Mouse (Mus musculus) liver, postnatal 0 days (tissue): ENCODE results near the gene Zfp184. TPM values are rescaled to one million over a fixed set of nuclear protein-coding genes. Genes with fewer than 3 reads are reported as not detected.

Experiments used
- ATAC-seq: fragments of 200-750 bp; cut with Nextera tagmentation; 2 replicates; pipeline ENCODE4 v1.8.0; 2017; ENCODE audit warnings: mild to moderate bottlenecking, moderate library complexity
- DNase-seq: peaks from one replicate; pipeline ENCODE4 v3.0.0-alpha.2; 2016
- H3K27ac ChIP-seq: fragments of 300-500 bp; sonication (generic); 2 replicates; pipeline ENCODE4 v1.5.1; 2014; ENCODE audit warnings: antibody characterized with exemption, moderate library complexity, mild to moderate bottlenecking, low read depth
- H3K27me3 ChIP-seq: fragments of 300-500 bp; sonication (generic); 2 replicates; pipeline ENCODE4 v1.6.1; 2014; ENCODE audit warnings: low read length, control low read depth, mixed read lengths; ENCODE audit not compliant: insufficient read depth
- H3K36me3 ChIP-seq: fragments of 300-500 bp; sonication (generic); replicated peaks from 2 replicates; pipeline ENCODE4 v1.6.1; 2014; ENCODE audit warnings: mild to moderate bottlenecking, control low read depth, low read length, moderate library complexity, mixed read lengths; ENCODE audit not compliant: insufficient read depth
- H3K4me1 ChIP-seq: fragments of 300-500 bp; sonication (generic); 2 replicates; pipeline ENCODE4 v1.6.1; 2014; ENCODE audit warnings: antibody characterized with exemption, mild to moderate bottlenecking, control low read depth; ENCODE audit not compliant: insufficient read depth
- H3K4me2 ChIP-seq: fragments of 300-500 bp; sonication (generic); 2 replicates; pipeline ENCODE4 v1.6.1; 2014; ENCODE audit warnings: low read depth, mild to moderate bottlenecking, low read length, moderate library complexity, mixed read lengths
- H3K4me3 ChIP-seq: fragments of 300-500 bp; sonication (generic); 2 replicates; pipeline ENCODE4 v1.5.1; 2014; ENCODE audit warnings: low read depth, low read length
- H3K9ac ChIP-seq: fragments of 300-500 bp; sonication (generic); replicated peaks from 2 replicates; pipeline ENCODE4 v1.6.1; 2014; ENCODE audit warnings: mild to moderate bottlenecking, moderate library complexity
- H3K9me3 ChIP-seq: fragments of 300-500 bp; sonication (generic); 2 replicates; pipeline ENCODE4 v1.6.1; 2016; ENCODE audit warnings: mild to moderate bottlenecking, control low read depth, low read length, mixed read lengths
- CTCF ChIP-seq: sonication (generic); IDR thresholded peaks from 2 replicates; pipeline ENCODE4 v1.5.1; 2016; ENCODE audit warnings: antibody characterized with exemption, low read depth
- EP300 ChIP-seq: IDR thresholded peaks from 2 replicates; pipeline ENCODE4 v1.6.1; 2016; ENCODE audit warnings: antibody characterized with exemption, low read depth, mild to moderate bottlenecking
- WGBS: fragments of 180-500 bp; shearing (Covaris S2); extraction: QIAGEN DNeasy Blood & Tissue Kit; methylation state at CpG from one replicate; pipeline ENCODE4 v1.1.7; 2014; ENCODE audit not compliant: insufficient replicate concordance; 5-methylcytosine and 5-hydroxymethylcytosine counted together
- polyA plus RNA-seq: library from polyadenylated mRNA; unstranded; fragments of >200 nt; fragmentation: Nextera tagmentation; extraction: Ambion mirVana; gene quantifications from 2 replicates; pipeline ENCODE4 v1.2.1, GENCODE M21; 2015

Zfp184 gene
- polyA plus RNA-seq, 1 experiment from 2014 or later: 0.32 TPM

DNA sequence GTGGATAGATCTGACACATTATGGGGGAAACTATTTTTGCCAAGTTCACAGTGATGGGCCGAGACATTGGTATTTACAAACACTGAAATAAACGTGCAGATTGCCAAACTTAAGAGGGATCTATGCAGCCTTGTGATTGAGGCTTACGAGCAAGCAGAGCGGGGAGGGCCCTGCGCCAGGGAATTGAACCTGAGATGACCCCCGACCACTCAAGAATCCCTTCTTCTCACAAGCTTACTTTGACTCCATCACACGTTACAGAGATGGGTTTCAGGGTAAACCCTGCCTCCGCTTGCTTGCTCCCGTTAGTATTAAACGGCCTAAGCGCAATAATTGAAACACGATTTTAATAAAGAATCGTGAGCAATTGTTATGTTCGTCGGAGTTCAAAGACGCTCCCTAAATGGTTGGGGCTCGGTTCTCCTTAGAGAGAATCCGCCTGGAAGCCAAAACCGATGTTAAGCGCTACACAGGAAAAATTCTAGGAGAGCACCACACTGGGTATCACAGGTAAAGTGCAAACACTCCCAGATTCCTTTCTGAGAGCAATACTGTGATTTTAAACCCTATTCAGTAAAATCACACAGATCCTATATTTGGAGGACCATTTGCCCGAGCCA is 52.4 kb downstream of the Zfp184 start:
- Histone ChIP-seq H3K4me1 (peaks cover 20% of the 10 kb centered on the region), H3K4me3 (peak overlapping the region; percentile 9; the same call in 1 of the 2 replicates), H3K4me2 (peak overlapping the region; percentile 66), H3K27me3 (peaks cover 66% of the 10 kb centered on the region), H3K9me3 (no peaks in the 10 kb centered on the region), H3K9ac (no peak overlapping the region), H3K27ac (no peak overlapping the region), H3K36me3 (no peaks in the 10 kb centered on the region)
- WGBS: 7% methylated on average over 21 of the region's 21 CpGs
- ATAC-seq (no peak), DNase-seq (no peak)
- no peak for TF ChIP-seq EP300
- TF ChIP-seq CTCF: no peak

DNA sequence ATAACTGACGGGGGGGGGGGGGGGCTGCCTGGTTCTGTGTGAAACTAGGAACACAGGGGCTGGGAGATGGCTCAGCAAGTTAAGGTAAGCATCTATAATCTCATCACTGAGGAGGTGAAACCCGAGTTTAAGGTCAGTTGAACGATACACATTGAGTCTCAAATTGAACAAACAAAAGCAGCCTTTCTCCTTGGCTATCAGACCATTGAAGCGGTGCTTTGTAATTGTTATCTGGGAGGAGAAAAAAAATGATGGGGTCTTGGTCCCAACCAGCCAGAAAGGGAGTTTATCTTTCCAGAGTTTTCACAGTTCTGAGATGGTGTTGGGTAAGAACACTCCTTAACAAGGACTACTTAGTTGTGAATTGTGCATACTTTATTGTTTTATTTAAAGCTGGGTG is 52.9 kb downstream of the Zfp184 start:
- TF ChIP-seq CTCF (no peak), EP300 (no peak)
- H3K9ac ChIP-seq: no peak overlapping the region
- WGBS: 15% methylated on average over 4 of the region's 4 CpGs
- peaks cover 66% of the 10 kb centered on the region for H3K27me3 ChIP-seq
- no peaks in the 10 kb centered on the region for H3K9me3 ChIP-seq
- no peak overlapping the region for H3K27ac ChIP-seq
- no peak for ATAC-seq
- no peak for DNase-seq
- no peak overlapping the region for H3K4me2 ChIP-seq
- no peak overlapping the region for H3K4me3 ChIP-seq
- peaks cover 20% of the 10 kb centered on the region for H3K4me1 ChIP-seq
- H3K36me3 ChIP-seq: no peaks in the 10 kb centered on the region

DNA sequence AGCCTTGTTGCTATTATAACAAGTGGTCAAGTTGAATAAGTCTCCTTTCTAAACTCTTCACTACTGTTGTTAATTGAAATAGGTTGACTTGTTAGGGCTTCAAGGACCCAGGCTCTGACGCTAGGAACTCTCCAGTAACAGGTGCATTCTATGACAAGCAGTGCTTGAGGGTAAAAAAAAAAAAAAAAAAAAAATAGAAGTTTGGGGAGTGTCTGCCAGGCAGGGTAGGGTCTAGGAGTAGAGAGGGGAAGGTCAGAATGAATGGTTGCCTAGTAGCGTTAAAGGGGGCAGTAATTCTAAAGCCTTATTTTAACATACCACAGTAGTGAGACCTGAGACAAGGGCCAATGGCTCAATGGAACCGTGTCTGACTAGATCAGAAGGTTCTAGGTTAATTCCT is 53.5 kb downstream of the Zfp184 start:
- Histone ChIP-seq H3K27me3 (peaks cover 66% of the 10 kb centered on the region), H3K36me3 (no peaks in the 10 kb centered on the region), H3K4me2 (no peak overlapping the region), H3K27ac (no peak overlapping the region), H3K9me3 (no peaks in the 10 kb centered on the region), H3K9ac (no peak overlapping the region), H3K4me3 (no peak overlapping the region), H3K4me1 (peaks cover 20% of the 10 kb centered on the region)
- ATAC-seq (no peak), DNase-seq (no peak)
- WGBS: 41% methylated on average over 3 of the region's 3 CpGs
- TF ChIP-seq CTCF: no peak
- no peak for TF ChIP-seq EP300

DNA sequence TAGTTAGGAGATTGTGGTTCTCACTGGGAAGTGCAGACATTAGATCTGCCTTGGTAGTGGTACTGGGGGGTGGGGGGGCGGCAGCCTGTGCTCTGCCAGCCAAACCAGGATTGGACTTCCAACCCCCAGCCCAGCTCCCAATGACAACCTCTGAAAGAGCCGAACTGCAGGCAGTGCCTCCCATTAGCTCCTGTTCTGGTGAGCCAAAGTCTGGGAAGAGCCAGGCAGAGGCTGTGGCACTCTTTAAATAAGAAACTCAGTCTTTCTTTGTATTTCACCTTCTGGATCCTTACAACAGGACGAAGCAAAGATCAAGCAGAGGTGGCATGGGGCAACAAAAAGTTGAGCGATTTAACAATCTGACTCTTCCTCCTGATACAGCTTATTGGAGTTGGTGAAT is 54.3 kb downstream of the Zfp184 start:
- TF ChIP-seq CTCF (no peak), EP300 (no peak)
- Histone ChIP-seq H3K4me2 (no peak overlapping the region), H3K9me3 (no peaks in the 10 kb centered on the region), H3K9ac (no peak overlapping the region), H3K4me3 (no peak overlapping the region), H3K4me1 (peaks cover 20% of the 10 kb centered on the region), H3K27me3 (peaks cover 66% of the 10 kb centered on the region), H3K36me3 (no peaks in the 10 kb centered on the region), H3K27ac (no peak overlapping the region)
- ATAC-seq (no peak), DNase-seq (no peak)
- 58% methylated on average over 4 of the region's 4 CpGs for WGBS

DNA sequence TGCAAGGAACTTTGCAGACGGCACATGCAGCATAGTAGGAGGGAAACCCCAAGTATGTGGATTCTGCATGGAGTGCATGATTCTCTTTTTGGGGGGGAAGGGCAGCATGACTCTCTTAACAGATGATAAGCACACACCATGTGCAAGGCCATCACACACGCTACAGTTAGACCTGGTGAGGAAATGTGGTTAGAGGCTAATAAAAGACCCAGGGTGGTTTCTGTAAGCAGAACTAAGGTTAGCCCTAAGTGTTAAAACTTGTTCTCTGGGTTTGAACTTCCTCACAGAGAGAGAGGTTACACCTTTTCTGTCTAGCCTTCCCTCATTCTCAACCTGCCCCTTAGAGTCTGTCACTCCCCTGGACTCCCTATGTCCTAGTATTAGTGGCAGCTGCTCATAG is 56.5 kb downstream of the Zfp184 start:
- H3K4me1 ChIP-seq: peaks cover 18% of the 10 kb centered on the region
- H3K9me3 ChIP-seq: no peaks in the 10 kb centered on the region
- H3K27ac ChIP-seq: no peak overlapping the region
- TF ChIP-seq EP300 (no peak), CTCF (no peak)
- H3K36me3 ChIP-seq: no peaks in the 10 kb centered on the region
- ATAC-seq (no peak), DNase-seq (no peak)
- H3K27me3 ChIP-seq: peaks cover 66% of the 10 kb centered on the region
- H3K4me3 ChIP-seq: no peak overlapping the region
- no peak overlapping the region for H3K9ac ChIP-seq
- H3K4me2 ChIP-seq: peak overlapping the region; percentile 27; the same call in 1 of the 2 replicates
- WGBS: 20% methylated on average over 2 of the region's 2 CpGs

DNA sequence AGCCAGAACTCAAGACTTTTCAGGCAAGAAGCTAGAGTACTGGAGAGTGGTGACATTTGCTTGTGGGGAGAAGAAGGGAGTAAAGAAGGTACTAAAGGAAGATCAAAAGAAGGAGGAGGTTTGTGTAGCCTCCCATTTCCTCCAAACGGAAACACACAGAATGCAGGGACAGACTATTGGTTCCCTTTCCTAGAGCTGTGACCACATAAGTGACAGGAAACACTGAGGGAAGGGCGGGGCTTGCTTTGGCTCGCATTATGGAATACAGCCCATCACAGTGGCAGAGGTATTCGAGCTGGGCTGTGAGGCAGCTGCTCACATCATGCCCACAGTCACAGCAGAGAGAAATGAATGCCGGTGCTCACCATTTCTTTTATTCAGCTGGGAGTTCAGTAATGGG is 56.9 kb downstream of the Zfp184 start:
- H3K36me3 ChIP-seq: no peaks in the 10 kb centered on the region
- no peaks in the 10 kb centered on the region for H3K9me3 ChIP-seq
- H3K4me3 ChIP-seq: no peak overlapping the region
- 10% methylated on average over 5 of the region's 5 CpGs for WGBS
- ATAC-seq (peak; percentile 12; the same call in 1 of the 2 replicates), DNase-seq (no peak)
- no peak overlapping the region for H3K9ac ChIP-seq
- H3K4me1 ChIP-seq: peaks cover 20% of the 10 kb centered on the region
- no peak overlapping the region for H3K27ac ChIP-seq
- TF ChIP-seq EP300 (no peak), CTCF (no peak)
- H3K4me2 ChIP-seq: peak overlapping the region; percentile 27; the same call in 1 of the 2 replicates
- H3K27me3 ChIP-seq: peaks cover 66% of the 10 kb centered on the region
